Mouse (Mus musculus): ENCODE results near the gene Plxna1. TPM values are rescaled to one million over a fixed set of nuclear protein-coding genes. Genes with fewer than 3 reads are reported as not detected.
A peak's percentile ranks its signal among the peaks of the same experiment; 100 is the strongest.

The Plxna1 gene
- polyA plus RNA-seq (2015; fragmentation: Nextera tagmentation; extraction: Ambion mirVana), result 12.1 and 19.5 TPM in 2 replicates

- Histone ChIP-seq H3K4me1 (ENCODE audit: insufficient read depth, low read length) (peaks cover 37% of the 10 kb centered on the region), H3K4me2 (replicated peaks; ENCODE audit: low read depth, low read length) (peak within 1 kb of the TSS; percentile 96), H3K36me3 (ENCODE audit: insufficient read depth, low read length) (no peaks in the 10 kb centered on the region), H3K4me3 (ENCODE audit: low read length) (peak within 1 kb of the TSS; percentile 97), H3K27ac (ENCODE audit: low read length) (peak within 1 kb of the TSS; percentile 68), H3K27me3 (ENCODE audit: insufficient read depth, low read length) (no peaks in the 10 kb centered on the region), H3K9ac (replicated peaks; ENCODE audit: low read length) (peak within 1 kb of the TSS; percentile 96), H3K9me3 (ENCODE audit: low read length) (no peaks in the 10 kb centered on the region)
- under 1% methylated on average over 83 of the region's 110 CpGs for WGBS
- ATAC-seq (ENCODE audit: low FRiP score, low TSS enrichment), result peak; percentile 83
These were observed at the start of gene Plxna1 for GRCm38 (mm10) chr6:89362281-89363106. Gene Plxna1, minus strand, starts transcription at chr6:89362620.

- Histone ChIP-seq H3K27me3 (ENCODE audit: insufficient read depth, low read length) (no peaks in the 10 kb centered on the region), H3K4me2 (replicated peaks; ENCODE audit: low read depth, low read length) (no peak overlapping the region), H3K27ac (ENCODE audit: low read length) (no peak overlapping the region), H3K36me3 (ENCODE audit: insufficient read depth, low read length) (no peaks in the 10 kb centered on the region), H3K9ac (replicated peaks; ENCODE audit: low read length) (no peak overlapping the region), H3K4me3 (ENCODE audit: low read length) (no peak overlapping the region), H3K9me3 (ENCODE audit: low read length) (no peaks in the 10 kb centered on the region), H3K4me1 (ENCODE audit: insufficient read depth, low read length) (peaks cover 4% of the 10 kb centered on the region; the same call in 1 of the 2 replicates)
- WGBS, result 77% methylated on average over 1 of the region's 1 CpGs
- no peak for ATAC-seq (ENCODE audit: low FRiP score, low TSS enrichment)
These were observed 46.6 kb upstream of the Plxna1 start for GRCm38 (mm10) chr6:89409041-89409440.

GRCm38 (mm10) chr6:89408259-89408658, 45.8 kb upstream of the Plxna1 start:
- Histone ChIP-seq H3K27ac (ENCODE audit: low read length) (no peak overlapping the region), H3K36me3 (ENCODE audit: insufficient read depth, low read length) (no peaks in the 10 kb centered on the region), H3K9me3 (ENCODE audit: low read length) (no peaks in the 10 kb centered on the region), H3K4me3 (ENCODE audit: low read length) (no peak overlapping the region), H3K4me1 (ENCODE audit: insufficient read depth, low read length) (peaks cover 11% of the 10 kb centered on the region), H3K27me3 (ENCODE audit: insufficient read depth, low read length) (no peaks in the 10 kb centered on the region), H3K9ac (replicated peaks; ENCODE audit: low read length) (no peak overlapping the region), H3K4me2 (replicated peaks; ENCODE audit: low read depth, low read length) (no peak overlapping the region)
- ATAC-seq (ENCODE audit: low FRiP score, low TSS enrichment), result no peak
- WGBS, result 58% methylated on average over 5 of the region's 5 CpGs

- ATAC-seq (ENCODE audit: low FRiP score, low TSS enrichment), result no peak
These were observed 44.9 kb upstream of the Plxna1 start for GRCm38 (mm10) chr6:89407247-89407889.

GRCm38 (mm10) chr6:89404964-89405363, 42.5 kb upstream of the Plxna1 start:
- no peak overlapping the region for H3K4me2 ChIP-seq (replicated peaks; ENCODE audit: low read depth, low read length)
- WGBS, result 93% methylated on average over 2 of the region's 2 CpGs
- no peak overlapping the region for H3K27ac ChIP-seq (ENCODE audit: low read length)
- H3K27me3 ChIP-seq (ENCODE audit: insufficient read depth, low read length), result no peaks in the 10 kb centered on the region
- H3K4me3 ChIP-seq (ENCODE audit: low read length), result no peak overlapping the region
- H3K36me3 ChIP-seq (ENCODE audit: insufficient read depth, low read length), result no peaks in the 10 kb centered on the region
- no peak overlapping the region for H3K9ac ChIP-seq (replicated peaks; ENCODE audit: low read length)
- H3K4me1 ChIP-seq (ENCODE audit: insufficient read depth, low read length), result peaks cover 11% of the 10 kb centered on the region
- no peaks in the 10 kb centered on the region for H3K9me3 ChIP-seq (ENCODE audit: low read length)
- no peak for ATAC-seq (ENCODE audit: low FRiP score, low TSS enrichment)

More at GRCm38 (mm10) chr6:89407247-89407889, 44.9 kb upstream of the Plxna1 start:
- WGBS, result 81% methylated on average over 3 of the region's 3 CpGs
- H3K36me3 ChIP-seq (ENCODE audit: insufficient read depth, low read length), result no peaks in the 10 kb centered on the region
- no peaks in the 10 kb centered on the region for H3K27me3 ChIP-seq (ENCODE audit: insufficient read depth, low read length)
- no peak overlapping the region for H3K9ac ChIP-seq (replicated peaks; ENCODE audit: low read length)
- H3K9me3 ChIP-seq (ENCODE audit: low read length), result no peaks in the 10 kb centered on the region
- peaks cover 11% of the 10 kb centered on the region for H3K4me1 ChIP-seq (ENCODE audit: insufficient read depth, low read length)
- no peak overlapping the region for H3K4me3 ChIP-seq (ENCODE audit: low read length)
- no peak overlapping the region for H3K27ac ChIP-seq (ENCODE audit: low read length)
- H3K4me2 ChIP-seq (replicated peaks; ENCODE audit: low read depth, low read length), result no peak overlapping the region

GRCm38 (mm10) chr6:89403257-89404225, 41.1 kb upstream of the Plxna1 start:
- Histone ChIP-seq H3K27me3 (ENCODE audit: insufficient read depth, low read length) (no peaks in the 10 kb centered on the region), H3K9ac (replicated peaks; ENCODE audit: low read length) (no peak overlapping the region), H3K4me1 (ENCODE audit: insufficient read depth, low read length) (peaks cover 11% of the 10 kb centered on the region), H3K9me3 (ENCODE audit: low read length) (no peaks in the 10 kb centered on the region), H3K4me2 (replicated peaks; ENCODE audit: low read depth, low read length) (no peak overlapping the region), H3K4me3 (ENCODE audit: low read length) (no peak overlapping the region), H3K36me3 (ENCODE audit: insufficient read depth, low read length) (no peaks in the 10 kb centered on the region), H3K27ac (ENCODE audit: low read length) (peak overlapping the region; percentile 16; the same call in 1 of the 2 replicates)
- ATAC-seq (ENCODE audit: low FRiP score, low TSS enrichment), result no peak; the same call in 1 of the 2 replicates
- WGBS, result 56% methylated on average over 2 of the region's 2 CpGs

GRCm38 (mm10) chr6:89402406-89402805, 40.0 kb upstream of the Plxna1 start:
- no peaks in the 10 kb centered on the region for H3K27me3 ChIP-seq (ENCODE audit: insufficient read depth, low read length)
- WGBS, result 67% methylated on average over 2 of the region's 2 CpGs
- H3K9me3 ChIP-seq (ENCODE audit: low read length), result no peaks in the 10 kb centered on the region
- H3K4me1 ChIP-seq (ENCODE audit: insufficient read depth, low read length), result peaks cover 11% of the 10 kb centered on the region
- H3K4me2 ChIP-seq (replicated peaks; ENCODE audit: low read depth, low read length), result no peak overlapping the region
- ATAC-seq (ENCODE audit: low FRiP score, low TSS enrichment), result no peak
- H3K9ac ChIP-seq (replicated peaks; ENCODE audit: low read length), result no peak overlapping the region
- no peak overlapping the region for H3K4me3 ChIP-seq (ENCODE audit: low read length)
- no peaks in the 10 kb centered on the region for H3K36me3 ChIP-seq (ENCODE audit: insufficient read depth, low read length)
- no peak overlapping the region for H3K27ac ChIP-seq (ENCODE audit: low read length)

GRCm38 (mm10) chr6:89399564-89399963, 37.1 kb upstream of the Plxna1 start:
- WGBS, result 88% methylated on average over 1 of the region's 1 CpGs

GRCm38 (mm10) chr6:89397919-89398318, 35.5 kb upstream of the Plxna1 start:
- H3K9ac ChIP-seq (replicated peaks; ENCODE audit: low read length), result no peak overlapping the region
- H3K36me3 ChIP-seq (ENCODE audit: insufficient read depth, low read length), result no peaks in the 10 kb centered on the region
- no peaks in the 10 kb centered on the region for H3K27me3 ChIP-seq (ENCODE audit: insufficient read depth, low read length)
- no peak overlapping the region for H3K4me3 ChIP-seq (ENCODE audit: low read length)
- H3K9me3 ChIP-seq (ENCODE audit: low read length), result no peaks in the 10 kb centered on the region
- no peaks in the 10 kb centered on the region for H3K4me1 ChIP-seq (ENCODE audit: insufficient read depth, low read length)
- no peak for ATAC-seq (ENCODE audit: low FRiP score, low TSS enrichment)
- no peak overlapping the region for H3K27ac ChIP-seq (ENCODE audit: low read length)
- 81% methylated on average over 4 of the region's 4 CpGs for WGBS
- no peak overlapping the region for H3K4me2 ChIP-seq (replicated peaks; ENCODE audit: low read depth, low read length)

More at GRCm38 (mm10) chr6:89399564-89399963, 37.1 kb upstream of the Plxna1 start:
- peaks cover 11% of the 10 kb centered on the region for H3K4me1 ChIP-seq (ENCODE audit: insufficient read depth, low read length)
- H3K4me3 ChIP-seq (ENCODE audit: low read length), result no peak overlapping the region
- no peak overlapping the region for H3K9ac ChIP-seq (replicated peaks; ENCODE audit: low read length)
- H3K27ac ChIP-seq (ENCODE audit: low read length), result no peak overlapping the region
- no peak for ATAC-seq (ENCODE audit: low FRiP score, low TSS enrichment)
- no peaks in the 10 kb centered on the region for H3K9me3 ChIP-seq (ENCODE audit: low read length)
- H3K4me2 ChIP-seq (replicated peaks; ENCODE audit: low read depth, low read length), result no peak overlapping the region
- H3K27me3 ChIP-seq (ENCODE audit: insufficient read depth, low read length), result no peaks in the 10 kb centered on the region
- H3K36me3 ChIP-seq (ENCODE audit: insufficient read depth, low read length), result no peaks in the 10 kb centered on the region

All from kidney, embryonic 16.5 days (tissue).